Mouse (Mus musculus) leukemia stem cell, adult 10-12 weeks (primary cell): ENCODE measurements around the gene Rhoc. TPM values are rescaled to one million over a fixed set of nuclear protein-coding genes. Genes with fewer than 3 reads are reported as not detected.

Experiments used
- polyA plus RNA-seq: library from polyadenylated mRNA; stranded (reverse); fragments of >175 nt; gene quantifications from 2 replicates; pipeline ENCODE4 v1.2.3, GENCODE M21; 2012; ENCODE audit warnings: low replicate concordance

The Rhoc gene
- 37.1 and 41.8 TPM in 2 replicates for polyA plus RNA-seq

DNA sequence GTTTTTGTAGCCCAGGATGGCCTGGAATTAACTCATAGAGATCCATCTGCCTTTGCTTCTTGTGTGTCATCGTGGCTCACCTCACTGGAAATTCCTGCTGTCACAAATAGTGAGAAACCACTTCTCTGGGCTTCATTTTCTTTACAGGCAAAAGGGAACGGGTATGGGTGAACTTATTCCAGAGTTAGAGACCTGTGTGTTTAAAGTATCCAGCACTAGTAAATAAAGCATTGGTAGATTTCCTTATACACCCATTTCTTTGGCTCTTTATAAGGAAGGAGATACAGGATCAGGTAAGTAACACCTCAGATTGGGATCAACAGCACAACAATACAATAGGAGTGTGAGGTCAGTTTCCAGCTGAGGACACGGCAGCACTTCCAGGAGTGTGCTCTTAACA, at the start of gene Rhoc:
Gene Rhoc, plus strand, starts transcription at position 301 of the 400 bp plus-strand sequence.

DNA sequence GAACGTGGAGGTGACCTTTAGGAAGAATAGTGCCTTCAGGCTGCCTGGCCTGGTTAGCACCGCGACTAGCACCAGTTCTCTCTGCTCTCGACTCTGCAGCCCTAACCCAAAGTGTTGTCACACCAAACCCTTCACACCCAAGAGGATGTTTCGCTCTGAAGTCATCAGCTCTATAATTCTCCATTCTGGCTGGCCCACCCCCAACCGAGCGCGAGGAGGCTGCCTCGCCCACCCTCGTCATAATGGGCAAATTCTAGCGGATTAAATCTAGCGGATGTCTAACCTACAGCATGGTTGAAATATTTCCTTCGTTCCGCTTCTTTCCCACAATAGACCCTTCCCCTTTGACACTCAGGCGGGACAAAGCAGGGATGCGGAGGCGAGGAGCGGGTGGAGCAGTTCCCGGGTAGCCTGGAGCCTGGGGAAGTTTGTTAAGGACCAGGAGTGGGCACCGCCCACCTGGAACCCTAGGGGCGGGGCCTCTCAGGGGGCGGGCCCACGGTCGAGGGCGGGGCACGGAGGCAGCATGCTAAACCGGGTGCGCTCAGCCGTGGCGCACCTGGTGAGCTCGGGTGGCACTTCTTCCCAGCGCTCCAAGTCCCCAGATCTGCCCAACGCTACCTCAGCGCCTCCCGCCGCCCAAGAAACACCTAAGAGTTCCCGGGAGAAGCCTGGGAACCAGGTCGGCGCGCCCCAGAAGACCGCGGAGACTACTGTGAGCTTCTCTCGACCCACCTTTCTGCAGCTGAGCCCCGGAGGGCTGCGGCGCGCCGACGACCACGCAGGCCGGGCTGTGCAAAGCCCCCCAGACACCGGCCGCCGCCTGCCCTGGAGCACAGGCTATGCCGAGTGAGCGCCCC, 7.4 kb upstream of the Rhoc start, which contains the start of gene Ppm1j:
Gene Ppm1j, plus strand, starts transcription at position 496 of the 860 bp plus-strand sequence.

DNA sequence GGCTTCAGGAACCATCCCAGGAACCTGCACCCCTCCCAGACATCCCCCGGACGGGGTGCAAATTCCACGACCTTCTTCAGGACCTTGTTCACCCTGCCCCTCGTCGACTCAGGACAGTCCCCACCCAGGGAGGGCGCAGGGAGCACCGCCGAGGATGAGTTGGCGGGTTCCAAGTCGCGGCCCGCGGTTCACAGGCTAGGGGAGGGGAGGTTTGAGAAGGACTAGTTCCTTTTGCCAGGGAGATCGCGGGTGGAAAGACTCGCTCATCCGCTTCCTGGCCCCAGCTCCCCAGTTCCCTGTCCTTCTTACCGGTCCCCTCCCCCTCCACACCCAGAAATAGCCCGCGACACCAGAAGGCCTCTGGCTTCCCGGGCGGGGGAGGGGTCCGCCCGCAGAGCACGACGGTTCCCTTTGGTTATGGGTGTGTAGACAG, 6.7 kb upstream of the Rhoc start, which contains the start of gene Fam19a3:
Gene Fam19a3, minus strand, starts transcription at position 370 of the 433 bp plus-strand sequence.

DNA sequence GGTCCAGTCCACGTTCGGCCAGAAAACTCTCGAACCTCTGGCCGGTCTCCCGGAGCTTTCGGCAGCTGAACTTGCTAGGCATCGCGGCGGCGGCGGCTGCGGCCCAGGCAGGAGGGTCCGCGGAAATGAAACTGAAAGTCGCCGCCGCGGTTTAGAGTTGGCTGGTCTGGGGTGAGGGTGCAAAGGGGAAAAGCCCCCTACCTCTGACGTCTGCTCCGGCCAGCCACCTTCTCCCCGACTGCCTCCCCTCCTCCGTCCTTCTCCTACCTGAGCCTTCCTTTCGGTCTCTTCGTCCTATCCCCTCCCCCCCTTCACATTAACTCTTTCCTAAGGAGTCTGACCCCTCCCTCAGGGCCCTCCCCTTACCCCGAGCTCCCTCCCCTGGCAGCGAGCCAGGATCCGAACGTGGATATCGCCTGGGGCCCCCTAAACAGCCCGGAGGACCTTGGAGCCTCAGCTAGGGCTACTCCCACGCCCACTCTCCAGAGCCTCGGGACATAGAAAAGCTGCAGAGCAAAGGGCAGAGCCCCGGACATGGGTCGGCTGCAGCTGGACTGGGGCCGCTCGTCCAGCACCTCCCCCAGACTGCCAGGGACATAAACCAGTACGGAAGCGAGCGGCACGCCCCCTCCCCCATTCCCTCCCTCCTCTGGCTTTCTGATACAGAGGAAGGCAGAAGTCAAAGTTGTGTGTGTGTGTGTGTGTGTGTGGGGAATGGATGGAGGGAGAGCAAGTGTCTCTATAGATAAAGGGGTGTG, 30.0 kb downstream of the Rhoc start, which contains the start of gene Mov10:
Gene Mov10, minus strand, starts transcription at position 573 of the 758 bp plus-strand sequence.

Other genes with a start within 250 kb of the Rhoc start
- gene Slc16a1, start 149.7 kb upstream of the Rhoc start, polyA plus RNA-seq, result 85.7 and 107 TPM in 2 replicates
- gene Ppm1j, start 7.3 kb upstream of the Rhoc start, polyA plus RNA-seq, result 5.0 and 6.8 TPM in 2 replicates
- 0.11 and 0.20 TPM in 2 replicates for gene Fam19a3, start 6.5 kb upstream of the Rhoc start, polyA plus RNA-seq
- gene Mov10, start 30.2 kb downstream of the Rhoc start, polyA plus RNA-seq, result 23.8 and 27.2 TPM in 2 replicates
- 1.9 and 5.6 TPM in 2 replicates for gene St7l, start 75.6 kb downstream of the Rhoc start, polyA plus RNA-seq
- 9.9 and 16.0 TPM in 2 replicates for gene Capza1, start 76.1 kb downstream of the Rhoc start, polyA plus RNA-seq
- not detected in 2 replicates for gene Wnt2b, start 173.5 kb downstream of the Rhoc start, polyA plus RNA-seq